ENCODE assay signal across 8 mouse cellular contexts in the genomic region with DNA sequence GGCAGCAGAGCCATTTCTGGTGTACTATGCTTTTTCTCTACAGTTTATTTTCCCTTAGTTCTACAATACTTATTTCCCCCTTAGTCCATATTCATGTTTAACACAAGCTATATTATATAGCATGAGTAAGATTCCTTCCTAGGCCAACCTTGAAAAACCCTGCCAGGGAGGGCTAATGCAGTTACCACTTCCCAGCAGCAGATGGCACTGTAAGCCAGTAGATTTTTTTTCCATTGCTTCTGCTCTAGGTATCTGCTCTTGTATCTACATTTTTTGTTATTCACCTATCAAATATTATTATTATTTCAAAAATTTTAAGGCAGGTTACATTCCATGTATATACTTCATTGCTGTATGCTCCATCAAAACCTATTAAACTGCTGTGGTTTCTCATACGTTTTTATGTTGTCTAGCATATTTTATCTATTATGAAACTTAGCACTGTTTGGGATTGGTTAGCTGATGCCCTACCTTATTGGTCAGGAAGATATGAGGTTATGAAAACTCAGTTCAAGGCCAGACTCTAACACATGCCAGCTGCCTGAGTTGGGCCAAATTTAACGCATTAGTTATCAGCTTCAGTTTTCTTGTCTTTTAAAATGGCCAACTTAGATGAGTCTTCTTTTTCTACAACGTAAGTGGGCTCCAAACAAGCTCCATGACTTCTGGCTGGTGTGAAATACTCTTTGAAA. TPM values are rescaled to one million over a fixed set of nuclear protein-coding genes. Genes with fewer than 3 reads are reported as not detected.
DNase-seq lines count a peak whose midpoint lies in the region; ATAC-seq and TF ChIP-seq lines count a peak whose summit lies in the region.

No protein-coding gene starts in this region.

- H3K9me3 ChIP-seq in heart, embryonic 10.5 days = no peaks in the 10 kb centered on the region

- H3K4me3 ChIP-seq in heart, embryonic 10.5 days = no peak overlapping the region
- no peak overlapping the region for H3K4me3 ChIP-seq in C2C12 (ENCODE audit: insufficient read depth, poor library complexity, severe bottlenecking)

- H3K27me3 ChIP-seq in heart, embryonic 10.5 days (ENCODE audit: insufficient read depth, poor library complexity, severe bottlenecking) = peaks cover 41% of the 10 kb centered on the region
- H3K27me3 ChIP-seq in C2C12 (ENCODE audit: control insufficient read depth, insufficient read depth, insufficient read length) = no peaks in the 10 kb centered on the region

- ATAC-seq in neutrophil, adult 5-6 weeks (ENCODE audit: extremely low read depth, insufficient number of reproducible peaks, low FRiP score, poor library complexity, severe bottlenecking) = peak; percentile 86

- H3K79me2 ChIP-seq in C2C12 (ENCODE audit: control insufficient read depth, insufficient read depth) = no peaks in the 10 kb centered on the region

- H3K27ac ChIP-seq in heart, embryonic 10.5 days = no peak overlapping the region

- 86% methylated on average over 3 of the region's 3 CpGs for WGBS in heart, embryonic 10.5 days

- peaks cover 28% of the 10 kb centered on the region for H3K4me1 ChIP-seq in heart, embryonic 10.5 days

- H3K79me3 ChIP-seq in C2C12 (ENCODE audit: low read depth) = no peaks in the 10 kb centered on the region

- peak; percentile 58 for TF ChIP-seq CTCF in C2C12 (IDR thresholded peaks at IDR 0.05; ENCODE audit: control insufficient read depth, insufficient read depth, insufficient read length)

- DNase-seq in heart, postnatal 14 days = peak; percentile 36 to 60
- DNase-seq in heart, embryonic 10.5 days (ENCODE audit: low spot score) = no peak
- peak; percentile 58 for DNase-seq in ZHBTc4 (ENCODE audit: low read depth, low spot score)
- peak; percentile 62 for DNase-seq in embryo, embryonic 10 days (ENCODE audit: low spot score)
- DNase-seq in layer of hippocampus, postnatal 25 days (ENCODE audit: extremely low spot score in 1 of 2, low spot score in 1 of 2) = peak; percentile 25 to 63
- DNase-seq in spleen, adult 12 weeks (ENCODE audit: low spot score) = no peak

- intact Hi-C loops in heart, postnatal 14 days (cut with DNase I) = loop anchor here (2.0 to 10.0 kb wide), 3 partner anchors 201 to 339 kb away; no protein-coding TSS in a partner anchor

- no peak overlapping the region for H3ac ChIP-seq in C2C12 (ENCODE audit: control insufficient read depth, insufficient read length, low read depth)

- H3K36me3 ChIP-seq in heart, embryonic 10.5 days = no peaks in the 10 kb centered on the region
- H3K36me3 ChIP-seq in C2C12 (ENCODE audit: control insufficient read depth, insufficient read depth) = no peaks in the 10 kb centered on the region

TF ChIP-seq in C2C12, 6 proteins besides CTCF, POLR2A, EP300 and RAD21:
- TF ChIP-seq CEBPB (IDR thresholded peaks at IDR 0.05; ENCODE audit: low read depth) = no peak
- TF ChIP-seq FOSL1 (IDR thresholded peaks at IDR 0.05; ENCODE audit: insufficient read depth, low read length, poor library complexity, severe bottlenecking) = no peak
- no peak for TF ChIP-seq MAX (IDR thresholded peaks at IDR 0.05)
- TF ChIP-seq USF1 (IDR thresholded peaks at IDR 0.05; ENCODE audit: low read depth) = no peak
- TF ChIP-seq MYOD1 (IDR thresholded peaks at IDR 0.05; ENCODE audit: control insufficient read depth, insufficient read length, low read depth) = no peak
- no peak for TF ChIP-seq MYOG (IDR thresholded peaks at IDR 0.05; ENCODE audit: control insufficient read depth, extremely low read depth, insufficient read length)

RNA-seq across cellular contexts. Expression of gene Slc44a3, which starts 3.8 kb away (rescaled TPM):
- under 1 TPM; 0.10 to 0.24 TPM for total RNA-seq in heart, postnatal 14 days (2021)
- 1.1 and 1.3 TPM in 2 replicates for polyA plus RNA-seq in heart, embryonic 10.5 days (2016; fragmentation: Nextera tagmentation; extraction: Ambion mirVana)
- polyA plus RNA-seq in C2C12 (2012; fragmentation: generic; extraction: Trizol) = 0.20 TPM
- not detected for total RNA-seq in layer of hippocampus, postnatal 25 days (2021)
- total RNA-seq in neutrophil, adult 5-6 weeks (2017) = 0.25 TPM in 1 of 2 replicates, not detected in the other

Comparison
In these comparisons a context has a peak if more than half of its experiments do, and no peak if none do; other contexts are left out.
1. DNase-seq: peak in heart, postnatal 14 days (2 of 2), ZHBTc4 (single experiment), embryo, embryonic 10 days (single experiment) and layer of hippocampus, postnatal 25 days (2 of 2); none in heart, embryonic 10.5 days (single experiment) and spleen, adult 12 weeks (single experiment).